Mouse (Mus musculus): ENCODE results near the gene Gm4836. TPM values are rescaled to one million over a fixed set of nuclear protein-coding genes. Genes with fewer than 3 reads are reported as not detected.

Gene Gm4836
- total RNA-seq (2023), result not detected

DNA sequence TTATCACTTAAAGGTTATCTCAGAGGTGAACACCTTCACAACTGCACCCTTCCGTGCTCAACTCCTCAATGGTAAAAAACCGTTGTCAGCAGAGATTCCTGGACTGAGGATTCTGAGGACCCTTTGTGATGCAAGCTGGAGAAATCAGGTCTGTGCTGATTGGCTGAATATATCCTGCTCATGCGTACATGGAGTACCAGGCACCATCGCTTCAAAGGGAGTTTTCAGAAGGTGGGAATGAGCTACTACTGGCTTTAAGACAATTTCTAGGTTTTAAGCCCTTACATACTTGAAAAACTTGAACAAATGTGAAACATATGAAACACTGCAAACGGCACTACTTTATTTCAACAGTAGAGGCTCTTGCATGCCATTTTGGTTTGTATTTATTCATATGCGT lies at the start of gene Gm4836:
Gene Gm4836 (minus strand): TSS at position 101 of the 400 bp plus-strand sequence.

